Mouse (Mus musculus) lung, adult 18-20 months (tissue): Measurements from ENCODE around the gene Dlx4.

ENCODE experiments used
- DNase-seq, 2 experiments: peaks; one replicate each; pipeline ENCODE4 v3.0.0; 2022; ENCODE audit warnings: mixed read lengths in 2 of 2

Gene Dlx4

DNA sequence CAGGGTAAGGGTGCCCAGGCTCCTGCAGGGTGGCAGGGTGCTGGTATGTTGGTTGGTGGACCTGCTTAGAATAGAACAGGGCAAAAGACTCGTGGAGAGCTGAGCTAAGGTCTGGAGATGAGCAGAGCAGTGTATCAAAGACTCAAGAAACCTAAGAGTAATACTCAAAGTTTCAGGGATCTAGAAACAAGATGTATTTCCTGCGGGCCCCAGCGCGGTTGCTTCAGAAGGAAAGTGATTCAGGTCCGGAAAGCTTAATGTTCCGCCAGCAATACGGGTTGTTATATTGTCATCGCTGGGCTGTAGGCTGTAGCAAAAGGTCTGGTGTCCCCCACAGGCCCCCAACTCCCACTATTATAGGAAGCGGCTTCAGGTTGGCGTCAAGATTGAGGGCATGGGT, 3.8 kb downstream of the Dlx4 start:
- no peak for DNase-seq

DNA sequence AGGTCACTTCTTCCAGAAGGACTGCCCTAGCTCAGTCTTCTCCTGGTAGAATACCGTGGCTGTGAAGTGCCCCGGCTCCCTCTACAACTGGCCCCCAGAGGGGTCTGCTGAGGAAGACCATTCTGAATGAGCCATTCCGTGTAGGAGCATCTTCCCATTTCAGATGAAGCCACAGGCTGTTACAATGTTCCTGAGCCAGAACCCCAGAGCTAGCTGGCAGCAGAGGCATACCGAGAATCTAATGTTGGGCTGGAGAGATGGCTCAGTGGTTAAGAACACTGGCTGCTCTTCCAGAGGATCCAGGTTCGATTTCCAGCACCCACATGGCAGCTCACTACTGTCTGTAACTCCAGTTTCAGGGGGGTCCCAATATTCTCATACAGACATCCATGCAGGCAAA, 6.2 kb downstream of the Dlx4 start:
- no peak for DNase-seq

DNA sequence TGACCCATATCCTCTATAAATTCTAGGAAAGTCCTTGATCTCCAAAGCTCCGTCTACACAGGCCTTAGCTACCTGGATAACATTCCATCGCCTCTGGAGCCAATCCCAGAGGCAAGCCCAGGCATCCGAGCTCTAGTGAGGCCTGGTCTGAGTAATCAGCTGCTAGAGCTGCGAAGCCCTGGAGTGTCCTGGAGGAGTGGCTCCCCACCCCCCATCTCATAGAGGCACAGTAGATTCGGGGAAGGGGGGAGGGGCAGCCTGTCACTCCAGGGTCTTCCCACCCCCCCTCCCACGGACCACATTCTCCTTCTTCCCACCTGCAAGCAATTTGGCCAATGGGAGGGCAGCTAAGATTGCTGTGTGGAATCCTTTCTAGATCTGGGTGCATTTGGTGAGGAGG, 8.8 kb downstream of the Dlx4 start:
- DNase-seq, result no peak

DNA sequence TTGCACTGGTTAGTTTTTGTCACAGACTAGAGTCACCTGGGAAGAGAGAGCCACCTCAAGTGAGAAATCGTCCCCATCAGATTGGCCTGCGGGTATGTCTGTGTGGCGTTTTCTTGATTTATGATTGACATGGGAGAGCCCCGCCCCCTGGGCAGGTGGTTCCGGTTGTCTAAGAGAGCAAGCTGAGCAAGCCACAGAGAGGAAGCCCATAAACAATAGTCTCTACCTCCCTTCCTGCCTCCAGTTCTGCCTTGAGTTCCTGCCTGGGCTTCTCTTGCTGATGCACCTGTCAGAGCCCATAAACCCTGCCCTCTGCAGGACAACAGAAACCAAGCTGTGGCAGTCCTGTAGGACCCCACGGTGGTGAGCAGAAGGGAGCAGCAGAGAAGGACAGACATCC, 12.7 kb downstream of the Dlx4 start:
- no peak for DNase-seq

DNA sequence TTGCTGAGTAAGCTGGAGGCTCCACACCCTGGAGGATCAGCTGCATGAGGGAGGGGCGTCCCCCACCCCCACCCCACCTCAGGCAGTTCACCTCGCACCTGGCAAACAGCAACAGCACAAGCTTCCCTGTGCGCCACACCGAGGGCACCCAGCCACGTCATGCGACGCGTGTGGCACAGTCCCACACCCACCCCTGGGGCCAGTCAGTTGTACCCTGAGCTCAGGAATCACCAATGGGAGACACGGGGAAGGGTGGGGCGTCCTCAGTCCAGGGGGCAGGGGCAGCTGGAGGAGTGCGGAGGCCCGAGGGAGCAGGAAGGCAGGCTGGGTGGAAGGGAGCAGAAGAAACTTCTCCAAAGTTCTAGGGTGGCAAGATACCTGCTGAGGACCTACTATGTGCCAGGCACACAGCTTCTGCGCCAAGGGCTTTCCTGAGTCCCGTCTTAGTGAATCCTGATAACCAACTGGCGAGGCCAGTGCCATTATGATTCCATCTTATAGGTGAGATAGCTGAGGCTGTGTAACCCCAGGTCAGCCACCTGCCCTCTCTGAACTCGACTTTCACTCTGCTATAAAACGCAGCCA, 15.3 kb downstream of the Dlx4 start:
- no peak for DNase-seq

DNA sequence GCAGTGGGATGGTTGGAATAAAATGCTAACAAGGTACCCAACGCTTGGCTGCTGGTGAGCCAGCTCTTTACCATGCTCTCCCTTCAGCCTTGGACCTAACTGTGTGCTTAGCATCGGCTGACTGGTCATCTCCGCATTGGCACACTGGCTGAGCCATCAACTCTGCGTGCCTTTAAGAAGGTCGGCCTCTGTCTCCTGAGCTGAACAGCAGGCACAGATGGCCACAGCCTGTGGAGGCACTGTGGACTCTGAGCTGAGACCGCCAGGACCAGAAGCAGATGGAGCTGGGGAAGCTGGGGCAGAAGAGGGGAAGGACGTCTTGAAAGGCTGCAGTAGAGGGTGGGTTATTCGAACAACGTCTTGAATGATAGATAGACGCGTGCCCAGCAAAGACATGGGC, 17.7 kb downstream of the Dlx4 start:
- DNase-seq, result no peak

DNA sequence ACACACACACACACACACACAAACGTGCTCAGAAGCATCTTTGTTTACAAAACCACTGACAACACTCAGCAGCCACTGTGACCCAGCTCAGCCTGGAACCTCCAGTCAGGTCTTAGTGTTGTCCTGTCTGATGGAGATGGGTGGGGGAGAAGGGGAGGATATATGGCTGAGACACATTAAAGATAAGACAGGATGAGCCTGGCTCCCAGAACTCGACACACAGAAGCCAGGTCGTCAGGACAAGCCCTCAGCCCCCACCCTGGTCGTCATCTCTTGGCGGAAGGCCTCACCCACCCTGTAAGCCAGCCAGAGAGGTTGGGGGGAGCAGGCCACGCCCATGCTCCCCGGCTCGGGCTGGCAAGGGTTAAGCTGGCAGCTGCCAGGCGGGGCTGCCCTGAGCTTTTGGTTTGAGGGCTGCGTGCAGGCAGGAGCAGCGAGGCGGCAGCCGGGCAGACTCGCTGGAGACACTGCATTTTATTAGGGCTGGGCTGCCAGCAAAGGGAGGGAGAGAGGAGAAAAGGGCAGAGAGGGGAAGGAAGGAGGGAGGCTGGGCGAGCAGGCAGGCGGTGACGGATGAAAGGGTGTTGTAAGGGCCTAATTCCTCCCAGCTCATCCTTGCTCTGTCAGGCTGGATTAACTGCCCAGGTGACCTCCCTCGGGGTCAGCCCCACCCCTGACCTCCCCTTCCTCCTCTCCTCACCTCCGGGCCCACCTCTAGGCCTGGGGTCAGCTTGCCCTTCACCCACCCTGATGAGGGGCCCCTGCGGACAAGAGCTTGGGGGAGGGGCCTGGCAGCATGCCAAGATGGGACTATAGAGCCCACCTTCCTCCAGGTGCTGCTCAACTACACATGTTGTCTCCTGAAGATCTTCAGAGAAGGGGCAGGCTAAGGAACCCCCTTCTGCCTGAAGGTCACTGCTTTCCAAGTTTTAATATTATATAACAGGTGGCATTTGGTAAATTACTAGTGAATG, 19.5 kb downstream of the Dlx4 start:
- no peak for DNase-seq

DNA sequence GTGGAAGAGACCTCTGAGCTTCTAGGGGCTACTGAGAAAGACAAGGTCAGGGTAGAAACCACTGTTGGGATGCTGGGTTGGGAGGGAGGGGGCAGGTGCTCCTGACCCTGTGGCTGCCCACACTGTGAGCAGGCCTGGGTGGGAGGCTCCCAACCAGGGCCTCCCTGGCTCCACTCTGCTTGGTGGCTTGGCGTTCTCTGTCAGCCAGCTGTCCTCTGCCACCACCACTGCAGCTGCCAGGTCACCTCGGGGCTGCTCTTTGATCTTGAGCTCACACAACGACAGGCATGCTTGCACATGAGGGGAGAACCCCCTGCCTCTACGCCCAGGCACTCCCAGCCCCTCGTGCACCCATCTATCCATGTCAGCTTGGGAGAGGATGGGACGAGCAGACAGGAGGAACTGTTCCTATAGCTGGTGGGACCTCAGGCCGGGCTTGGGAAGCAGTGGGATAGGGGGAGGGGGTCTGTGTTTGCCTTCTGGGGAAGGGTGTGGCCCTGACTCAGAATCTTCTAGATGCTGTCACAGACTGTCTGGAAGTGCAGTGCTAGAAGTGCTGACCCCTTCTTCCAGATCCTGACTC, 20.6 kb downstream of the Dlx4 start:
- DNase-seq, result no peak

DNA sequence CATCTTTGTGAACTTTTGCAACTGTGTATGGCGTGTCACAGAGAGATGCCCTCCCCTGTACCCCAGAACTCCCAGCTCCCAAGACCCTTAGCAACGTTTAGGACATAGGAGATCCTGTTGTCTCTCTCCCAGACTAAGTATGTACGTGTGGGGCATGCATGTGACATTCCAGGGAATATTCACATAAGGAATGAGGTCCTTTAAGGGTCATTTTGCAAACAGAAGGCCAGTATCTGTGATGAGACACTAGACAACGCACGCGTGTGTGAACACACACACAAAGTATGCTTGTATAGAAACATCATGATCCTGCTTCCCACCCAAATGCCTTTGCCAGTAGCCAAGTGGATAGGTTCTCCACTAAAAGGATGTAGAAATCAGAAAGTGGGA, 24.0 kb downstream of the Dlx4 start:
- DNase-seq, result no peak

DNA sequence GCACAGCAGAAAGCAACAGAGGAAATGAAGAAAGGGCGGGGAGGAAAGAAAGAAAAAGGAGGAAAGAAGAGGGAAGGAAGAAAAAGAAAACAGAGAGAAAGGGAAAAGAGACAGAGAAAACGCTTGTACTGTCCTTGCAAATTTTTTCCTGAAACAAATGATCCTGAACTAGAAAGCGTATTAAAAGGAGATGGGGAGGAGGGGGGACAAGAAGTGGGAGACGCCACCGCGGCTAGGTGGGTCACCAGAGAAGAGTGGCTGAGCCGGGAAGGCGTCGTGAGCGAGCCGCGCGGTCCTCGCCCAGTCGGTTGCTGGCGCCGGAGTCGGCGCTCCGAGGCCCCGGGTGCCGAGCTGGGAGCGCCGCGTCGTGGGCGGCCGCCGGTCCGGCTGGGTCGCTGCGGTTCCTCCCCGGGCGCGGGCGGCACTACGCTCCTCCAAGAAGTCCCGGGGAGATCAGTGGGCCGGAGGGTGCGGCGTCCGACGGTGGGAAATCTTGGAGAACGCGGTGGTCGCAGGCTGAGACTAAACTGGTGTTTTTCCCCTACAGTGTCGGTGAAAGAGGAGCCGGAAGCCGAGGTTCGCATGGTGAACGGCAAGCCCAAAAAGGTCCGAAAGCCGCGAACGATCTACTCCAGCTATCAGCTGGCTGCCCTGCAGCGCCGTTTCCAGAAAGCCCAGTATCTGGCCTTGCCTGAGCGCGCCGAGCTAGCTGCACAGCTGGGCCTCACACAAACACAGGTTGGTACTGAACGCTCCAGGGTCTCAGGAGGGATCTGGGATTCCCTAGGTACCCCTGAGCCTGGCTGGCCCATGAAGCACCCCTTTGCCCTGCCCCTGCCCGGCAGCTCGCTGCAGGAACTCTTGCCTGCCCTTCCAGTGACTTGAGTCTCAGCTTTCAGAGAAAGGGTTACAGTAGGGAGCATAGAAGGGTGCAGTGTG, 24.6 kb downstream of the Dlx4 start:
- no peak for DNase-seq

DNA sequence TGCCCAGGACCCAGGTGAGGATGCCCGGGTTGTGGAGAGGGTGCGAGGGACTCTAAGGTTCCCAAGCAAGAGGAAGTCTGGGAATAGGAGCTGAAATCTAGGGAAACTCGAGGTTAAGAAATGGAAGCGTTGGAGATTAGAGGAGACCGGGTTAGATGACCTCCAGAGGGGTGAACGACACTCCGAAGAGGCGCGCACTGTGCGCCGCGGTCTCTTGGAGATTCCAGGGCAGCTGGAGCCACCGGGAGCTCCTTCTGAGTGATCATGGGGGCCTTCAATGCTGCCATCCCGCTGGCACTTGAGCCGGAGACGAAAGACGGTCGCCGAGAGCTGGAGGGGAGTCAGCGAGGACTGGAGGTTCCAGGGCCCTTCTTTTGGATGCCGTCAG, 25.4 kb downstream of the Dlx4 start:
- no peak for DNase-seq

DNA sequence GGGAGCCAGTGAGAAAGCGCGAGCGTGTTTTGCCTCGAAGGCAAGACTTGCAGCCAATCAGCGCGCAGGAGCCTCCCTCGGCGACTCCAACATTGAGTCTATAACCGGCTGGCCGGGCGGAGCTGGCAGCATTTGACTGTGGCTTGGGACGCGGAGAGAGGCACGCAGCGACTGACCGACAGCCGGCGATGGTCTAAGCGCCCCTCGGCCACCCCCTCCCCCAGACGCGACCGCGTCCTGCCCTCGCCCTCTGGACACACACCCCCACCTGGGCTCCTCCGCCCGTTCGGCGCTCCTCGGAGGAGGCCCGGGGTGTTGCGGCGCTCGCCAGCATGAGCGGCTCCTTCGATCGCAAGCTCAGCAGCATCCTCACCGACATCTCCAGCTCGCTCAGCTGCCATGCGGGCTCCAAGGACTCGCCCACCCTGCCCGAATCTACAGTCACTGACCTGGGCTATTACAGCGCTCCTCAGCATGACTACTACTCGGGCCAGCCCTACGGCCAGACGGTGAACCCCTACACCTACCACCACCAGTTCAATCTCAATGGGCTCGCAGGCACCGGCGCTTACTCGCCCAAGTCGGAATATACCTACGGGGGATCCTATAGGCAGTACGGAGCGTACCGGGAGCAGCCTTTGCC, 26.0 kb downstream of the Dlx4 start, which contains the start of gene Dlx3:
TSS of gene Dlx3 (plus strand) at position 130 of the 643 bp plus-strand sequence.
- DNase-seq, result no peak

DNA sequence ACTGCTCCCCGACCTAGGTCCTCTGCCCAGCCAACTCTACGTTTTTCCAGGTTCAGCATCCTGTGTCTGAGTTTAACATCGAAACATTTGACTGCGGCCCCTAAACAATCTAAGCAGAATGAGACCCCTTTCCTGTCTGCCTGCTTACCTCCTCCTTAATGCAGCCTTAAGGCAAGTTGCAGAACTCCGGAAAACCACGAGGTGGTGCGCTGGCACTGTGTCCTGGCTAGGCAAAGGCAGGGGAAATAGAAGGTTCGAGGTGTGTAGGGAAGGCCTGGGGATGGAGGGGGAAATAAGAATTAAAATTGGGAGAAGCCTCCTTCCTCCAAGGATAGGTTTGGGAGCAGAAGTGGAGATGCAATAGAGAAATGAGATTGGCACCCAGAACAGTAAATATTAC, 27.6 kb downstream of the Dlx4 start:
- peak; percentile 63 to 66 for DNase-seq

DNA sequence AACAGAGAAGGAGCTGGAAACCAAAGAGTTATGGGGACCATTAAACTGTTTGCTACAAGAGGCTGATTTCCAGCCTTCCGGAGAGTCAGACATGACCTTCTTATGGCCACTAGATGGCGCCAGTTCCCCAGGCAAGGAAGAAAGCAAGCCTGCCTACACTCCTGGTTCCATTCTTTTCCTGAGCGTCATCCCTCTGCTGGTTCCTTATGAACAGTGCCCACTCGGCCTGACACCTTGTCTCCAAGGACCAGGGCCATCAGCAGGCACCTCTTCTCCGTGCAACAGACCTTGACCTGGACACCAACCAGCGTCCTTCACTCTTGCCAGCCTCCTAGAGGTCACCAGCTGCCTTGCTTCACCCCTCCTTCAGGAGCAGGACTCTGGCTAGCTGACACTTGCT, 29.0 kb downstream of the Dlx4 start:
- peak; percentile 47 to 60 for DNase-seq

DNA sequence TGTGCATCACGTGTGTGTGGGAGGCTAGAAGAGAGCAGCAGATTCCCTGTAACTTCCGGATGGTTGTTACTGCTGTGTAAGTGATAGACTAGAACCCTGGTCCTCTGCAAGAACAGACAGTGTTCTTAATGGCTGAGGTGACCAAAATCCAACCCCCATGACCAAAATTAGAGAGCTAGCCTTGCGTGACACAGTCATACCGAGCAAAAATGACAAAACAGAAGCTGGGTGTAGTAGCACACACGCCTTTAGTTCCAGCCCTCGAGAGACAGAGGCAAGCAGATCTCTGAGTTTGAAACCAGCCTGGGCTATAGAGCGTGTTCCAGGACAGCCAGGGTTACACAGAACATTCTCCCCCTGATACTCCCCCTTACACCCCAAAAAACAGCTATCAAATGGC, 36.0 kb downstream of the Dlx4 start:
- DNase-seq, result no peak

DNA sequence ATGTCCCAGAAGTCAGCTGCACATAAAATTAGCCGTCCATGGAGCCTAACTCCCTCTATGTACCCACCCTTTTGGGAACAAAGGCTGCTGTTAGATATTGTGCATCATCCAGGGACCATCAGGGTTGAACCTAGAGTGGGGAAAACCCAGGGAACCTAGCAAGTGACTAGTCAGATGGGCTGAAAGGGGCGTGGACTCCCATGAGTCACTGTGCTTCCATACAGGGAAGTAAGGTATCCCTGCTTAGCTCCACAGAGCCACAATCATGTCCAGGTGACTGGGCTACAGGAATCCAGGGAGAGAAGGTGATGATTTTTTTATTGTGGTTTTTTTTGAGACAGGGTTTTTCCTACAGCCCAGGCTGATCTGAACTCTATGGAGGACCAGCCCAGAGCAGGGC, 37.1 kb downstream of the Dlx4 start:
- no peak for DNase-seq

DNA sequence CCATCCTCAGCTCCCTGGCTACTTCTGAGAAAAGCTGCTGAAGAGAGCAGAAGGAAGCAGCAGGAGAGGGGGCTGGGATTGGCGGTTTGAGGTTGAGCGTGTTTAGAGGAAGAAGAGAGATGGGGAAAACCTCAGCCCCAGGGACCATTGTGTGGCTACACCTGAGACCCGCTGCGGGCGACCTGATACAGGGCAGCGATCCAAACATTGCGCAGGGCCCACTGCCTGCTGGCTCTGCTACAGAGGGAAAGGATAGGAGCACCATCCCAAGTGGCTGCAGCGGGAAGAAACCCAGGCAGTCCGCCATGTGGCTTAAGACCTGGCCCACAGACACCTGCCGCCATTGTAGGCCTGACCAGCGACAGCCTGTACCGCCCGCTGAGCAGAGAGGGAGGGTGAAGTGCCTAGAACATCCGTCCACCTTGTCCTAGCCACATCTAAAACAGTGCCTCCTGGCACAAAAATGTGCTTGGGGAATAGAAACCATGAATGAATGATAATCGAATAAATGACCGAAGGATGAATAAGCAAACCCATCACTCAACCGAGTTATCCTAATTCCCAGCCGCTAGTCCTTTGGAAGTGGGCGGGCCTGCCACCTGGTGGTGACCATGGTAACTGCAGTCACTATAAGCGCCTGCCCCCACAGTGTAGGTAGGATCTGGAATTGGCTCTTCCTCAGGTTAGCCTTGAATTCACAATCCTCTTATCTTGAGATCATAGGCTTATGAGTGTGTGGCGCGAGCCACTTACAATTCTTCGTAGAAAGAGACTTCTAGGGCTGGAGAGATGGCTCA, 39.4 kb downstream of the Dlx4 start:
- peak; percentile 75 to 76 for DNase-seq

DNA sequence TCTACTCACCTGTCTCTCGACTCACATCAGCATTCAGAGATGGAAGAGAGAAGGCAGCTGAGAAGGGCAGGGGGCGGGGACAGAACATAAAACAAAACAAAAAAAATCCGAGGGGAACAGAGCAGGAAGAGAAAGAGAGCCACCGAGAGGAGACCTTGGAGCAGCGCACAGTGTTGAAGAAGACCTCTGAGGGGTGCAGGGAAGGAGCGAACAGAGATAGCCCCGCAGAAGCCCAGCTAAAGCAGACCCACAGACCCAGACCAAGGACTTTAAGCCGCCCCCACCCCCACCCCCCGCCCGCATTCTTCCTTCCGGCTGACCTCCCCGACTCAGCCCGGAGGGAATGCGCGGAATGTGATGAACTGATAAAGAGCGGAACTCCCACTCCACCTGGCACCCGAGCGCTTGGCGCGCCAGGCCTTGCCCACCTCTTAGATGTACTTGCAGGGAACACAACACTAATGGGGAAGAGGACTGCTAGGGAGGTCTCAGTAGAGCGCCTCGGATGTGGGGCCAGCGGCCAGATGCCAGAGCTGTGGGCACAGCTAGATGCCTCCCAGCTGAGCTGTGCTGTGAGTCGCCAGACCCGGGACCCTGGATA, 40.7 kb downstream of the Dlx4 start:
- DNase-seq, result peak; percentile 65 to 72

DNA sequence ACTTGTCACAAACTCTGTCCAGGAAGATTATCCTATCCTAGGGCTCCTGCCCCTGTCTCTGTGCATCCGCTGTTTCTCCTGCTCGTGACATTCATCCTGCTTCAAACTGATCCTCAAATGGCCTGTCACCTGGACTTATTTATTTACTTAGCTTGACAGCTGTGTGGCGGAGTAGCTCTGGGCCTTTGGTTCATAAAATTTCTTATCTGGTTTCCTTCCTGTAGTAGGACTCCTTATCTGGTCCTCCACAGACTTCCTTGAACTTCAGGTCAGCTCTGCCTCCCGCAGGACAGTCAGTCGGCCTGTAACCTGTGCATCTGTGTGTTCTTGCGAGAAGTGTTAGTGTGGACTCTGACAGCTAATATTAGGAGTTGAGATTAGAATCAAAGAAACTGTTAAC, 41.8 kb downstream of the Dlx4 start:
- peak; percentile 36 to 65 for DNase-seq

DNA sequence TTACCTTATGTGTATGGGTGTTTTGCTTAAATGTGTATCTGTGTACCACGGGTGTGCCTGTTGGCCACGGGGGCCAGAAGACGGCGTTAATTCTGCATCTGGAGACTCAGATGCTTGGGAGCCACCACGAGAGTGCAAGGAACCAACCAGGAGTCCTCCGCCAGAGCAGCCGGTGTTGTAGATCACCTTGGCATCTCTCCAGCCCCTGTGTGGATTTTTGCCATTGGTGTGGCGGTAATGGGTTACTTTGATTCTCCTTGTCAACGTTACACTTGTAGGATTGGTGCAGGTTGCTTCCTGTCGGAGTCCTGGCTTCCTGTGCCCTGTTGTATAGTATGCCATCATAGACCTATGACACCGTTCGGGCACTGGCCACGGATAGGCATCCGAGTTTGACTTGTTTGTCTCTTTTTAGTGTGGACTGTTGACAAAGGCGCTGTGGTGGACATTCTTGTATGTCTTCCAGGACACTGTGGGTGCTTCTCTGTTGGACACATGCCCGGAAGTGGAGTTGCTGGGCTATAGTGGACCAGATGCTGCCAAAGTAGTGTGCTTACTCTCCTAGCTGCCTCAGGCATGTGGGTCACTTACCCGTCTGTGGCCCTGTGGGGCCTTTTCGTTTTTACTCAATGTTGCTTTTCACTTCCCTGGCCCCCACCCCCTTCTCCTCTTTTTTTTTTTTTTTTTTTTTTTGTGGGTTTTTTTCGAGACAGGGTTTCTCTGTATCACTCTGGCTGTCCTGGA, 43.7 kb downstream of the Dlx4 start:
- no peak for DNase-seq
